Mouse (Mus musculus) hindbrain, embryonic 14.5 days (tissue): ENCODE measurements around the gene Parg. TPM values are rescaled to one million over a fixed set of nuclear protein-coding genes. Genes with fewer than 3 reads are reported as not detected.

ENCODE experiments used
- ATAC-seq: fragments of 200-750 bp; cut with Nextera tagmentation; 2 replicates; pipeline ENCODE4 v1.8.0; 2017; ENCODE audit warnings: moderate number of reproducible peaks, mild to moderate bottlenecking, moderate TSS enrichment, moderate library complexity; ENCODE audit not compliant: low FRiP score
- DNase-seq: peaks from one replicate; pipeline ENCODE4 v3.0.0-alpha.2; 2015; ENCODE audit warnings: low spot score
- H3K27ac ChIP-seq: fragments of 300-500 bp; sonication (generic); 2 replicates; pipeline ENCODE4 v1.5.1; 2014; ENCODE audit warnings: mild to moderate bottlenecking, moderate library complexity
- H3K27me3 ChIP-seq: fragments of 300-500 bp; sonication (generic); 2 replicates; pipeline ENCODE4 v1.6.1; 2014; ENCODE audit warnings: mild to moderate bottlenecking, low read length, mixed read lengths; ENCODE audit not compliant: control insufficient read depth, insufficient read depth
- H3K36me3 ChIP-seq: fragments of 300-500 bp; sonication (generic); replicated peaks from 2 replicates; pipeline ENCODE4 v1.6.1; 2014; ENCODE audit not compliant: control insufficient read depth, insufficient read depth
- H3K4me1 ChIP-seq: fragments of 300-500 bp; sonication (generic); replicated peaks from 2 replicates; pipeline ENCODE4 v1.6.1; 2014; ENCODE audit warnings: antibody characterized with exemption, low read length, mixed read lengths; ENCODE audit not compliant: control insufficient read depth, insufficient read depth
- H3K4me2 ChIP-seq: fragments of 300-500 bp; sonication (generic); replicated peaks from 2 replicates; pipeline ENCODE4 v1.6.1; 2014; ENCODE audit warnings: mild to moderate bottlenecking, moderate library complexity
- H3K4me3 ChIP-seq: fragments of 300-500 bp; sonication (generic); replicated peaks from 2 replicates; pipeline ENCODE4 v1.5.1; 2014; ENCODE audit warnings: mild to moderate bottlenecking, low read length
- H3K9ac ChIP-seq: fragments of 300-500 bp; sonication (generic); 2 replicates; pipeline ENCODE4 v1.6.1; 2014
- H3K9me3 ChIP-seq: fragments of 300-500 bp; sonication (generic); 2 replicates; pipeline ENCODE4 v1.6.1; 2016; ENCODE audit warnings: low read length; ENCODE audit not compliant: control insufficient read depth
- WGBS: fragments of 180-500 bp; shearing (Covaris S2); extraction: QIAGEN DNeasy Blood & Tissue Kit; methylation state at CpG from one replicate; pipeline ENCODE4 v1.1.7; 2014; 5-methylcytosine and 5-hydroxymethylcytosine counted together
- polyA plus RNA-seq: library from polyadenylated mRNA; unstranded; fragments of >200 nt; fragmentation: Nextera tagmentation; extraction: Ambion mirVana; gene quantifications from 2 replicates; pipeline ENCODE4 v1.2.1, GENCODE M21; 2014

Gene Parg
- 40.1 and 44.8 TPM in 2 replicates for polyA plus RNA-seq

GRCm38 (mm10) chr14:32201791-32202451, at the start of gene Parg, which contains the start of gene Timm23:
Gene Parg (plus strand): TSS chr14:32201949.
Gene Timm23 (minus strand): TSS chr14:32201898.
- under 1% methylated on average over 75 of the region's 77 CpGs for WGBS
- ATAC-seq: peak; percentile 94

GRCm38 (mm10) chr14:32152243-32152965, 49.3 kb upstream of the Parg start:
- DNase-seq: no peak
- H3K27me3 ChIP-seq: no peaks in the 10 kb centered on the region
- ATAC-seq: no peak
- no peaks in the 10 kb centered on the region for H3K4me1 ChIP-seq
- H3K4me3 ChIP-seq: no peak overlapping the region
- WGBS: 92% methylated on average over 18 of the region's 18 CpGs
- H3K27ac ChIP-seq: no peak overlapping the region
- H3K36me3 ChIP-seq: no peaks in the 10 kb centered on the region
- no peak overlapping the region for H3K9ac ChIP-seq
- H3K4me2 ChIP-seq: no peak overlapping the region
- 0 out of 2 replicates have a peak, but pooled peaks cover 6% of the 10 kb centered on the region for H3K9me3 ChIP-seq

More at GRCm38 (mm10) chr14:32201791-32202451, at the start of gene Parg, which contains the start of gene Timm23:
- peak; percentile 91 for DNase-seq
- Histone ChIP-seq H3K4me1 (peaks cover 24% of the 10 kb centered on the region), H3K9me3 (no peaks in the 10 kb centered on the region), H3K27me3 (no peaks in the 10 kb centered on the region), H3K9ac (peak within 1 kb of the TSS; percentile 93), H3K36me3 (peaks cover 24% of the 10 kb centered on the region), H3K27ac (peak within 1 kb of the TSS; percentile 52), H3K4me3 (peak within 1 kb of the TSS; percentile 100), H3K4me2 (peak within 1 kb of the TSS; percentile 93)

- Histone ChIP-seq H3K9me3 (no peaks in the 10 kb centered on the region), H3K27ac (no peak overlapping the region), H3K4me2 (no peak overlapping the region), H3K27me3 (no peaks in the 10 kb centered on the region), H3K4me1 (no peaks in the 10 kb centered on the region), H3K9ac (no peak overlapping the region), H3K4me3 (no peak overlapping the region), H3K36me3 (no peaks in the 10 kb centered on the region)
- DNase-seq (no peak), ATAC-seq (no peak)
- 97% methylated on average over 2 of the region's 2 CpGs for WGBS
These were observed 48.6 kb upstream of the Parg start for GRCm38 (mm10) chr14:32153156-32153555.

GRCm38 (mm10) chr14:32154758-32155157, 47.0 kb upstream of the Parg start:
- no peak for DNase-seq
- no peaks in the 10 kb centered on the region for H3K36me3 ChIP-seq
- 0 out of 2 replicates have a peak, but pooled peaks cover 6% of the 10 kb centered on the region for H3K4me1 ChIP-seq
- no peaks in the 10 kb centered on the region for H3K9me3 ChIP-seq
- 90% methylated on average over 6 of the region's 6 CpGs for WGBS
- no peak overlapping the region for H3K27ac ChIP-seq
- no peak for ATAC-seq
- no peak overlapping the region for H3K4me3 ChIP-seq
- H3K9ac ChIP-seq: no peak overlapping the region
- no peaks in the 10 kb centered on the region for H3K27me3 ChIP-seq
- H3K4me2 ChIP-seq: no peak overlapping the region

GRCm38 (mm10) chr14:32159150-32159670, 42.5 kb upstream of the Parg start:
- Histone ChIP-seq H3K4me3 (peak overlapping the region; percentile 86), H3K9ac (peak overlapping the region; percentile 97), H3K4me2 (peak overlapping the region; percentile 94), H3K27ac (peak overlapping the region; percentile 82), H3K4me1 (peaks cover 19% of the 10 kb centered on the region), H3K9me3 (no peaks in the 10 kb centered on the region), H3K36me3 (no peaks in the 10 kb centered on the region), H3K27me3 (no peaks in the 10 kb centered on the region)
- DNase-seq (no peak), ATAC-seq (no peak)
- WGBS: 42% methylated on average over 4 of the region's 4 CpGs

GRCm38 (mm10) chr14:32159690-32160246, 42.0 kb upstream of the Parg start, which contains the start of gene Ncoa4:
Gene Ncoa4 (plus strand): TSS chr14:32159865.
- H3K27ac ChIP-seq: peak within 1 kb of the TSS; percentile 82
- DNase-seq: peak; percentile 100

GRCm38 (mm10) chr14:32160563-32160962, 41.2 kb upstream of the Parg start:
- WGBS: 46% methylated on average over 7 of the region's 7 CpGs

More at GRCm38 (mm10) chr14:32159690-32160246, 42.0 kb upstream of the Parg start, which contains the start of gene Ncoa4:
- peak; percentile 97 for ATAC-seq
- peak within 1 kb of the TSS; percentile 94 for H3K4me2 ChIP-seq
- H3K4me1 ChIP-seq: peaks cover 19% of the 10 kb centered on the region
- WGBS: under 1% methylated on average over 40 of the region's 40 CpGs
- peak within 1 kb of the TSS; percentile 86 for H3K4me3 ChIP-seq
- H3K9ac ChIP-seq: peak within 1 kb of the TSS; percentile 97
- no peaks in the 10 kb centered on the region for H3K9me3 ChIP-seq
- no peaks in the 10 kb centered on the region for H3K27me3 ChIP-seq
- H3K36me3 ChIP-seq: no peaks in the 10 kb centered on the region

GRCm38 (mm10) chr14:32161090-32161885, 40.5 kb upstream of the Parg start:
- H3K9me3 ChIP-seq: no peaks in the 10 kb centered on the region
- no peak overlapping the region for H3K4me3 ChIP-seq
- no peaks in the 10 kb centered on the region for H3K27me3 ChIP-seq
- DNase-seq (no peak), ATAC-seq (no peak)
- H3K4me1 ChIP-seq: peaks cover 30% of the 10 kb centered on the region
- 93% methylated on average over 12 of the region's 12 CpGs for WGBS
- peak overlapping the region; percentile 97; the same call in 1 of the 2 replicates for H3K9ac ChIP-seq
- H3K36me3 ChIP-seq: no peaks in the 10 kb centered on the region
- peak overlapping the region; percentile 94 for H3K4me2 ChIP-seq
- H3K27ac ChIP-seq: no peak overlapping the region

More at GRCm38 (mm10) chr14:32160563-32160962, 41.2 kb upstream of the Parg start:
- Histone ChIP-seq H3K9ac (peak overlapping the region; percentile 97), H3K4me1 (peaks cover 27% of the 10 kb centered on the region), H3K36me3 (no peaks in the 10 kb centered on the region), H3K27me3 (no peaks in the 10 kb centered on the region), H3K27ac (peak overlapping the region; percentile 82), H3K9me3 (no peaks in the 10 kb centered on the region), H3K4me3 (peak overlapping the region; percentile 86), H3K4me2 (peak overlapping the region; percentile 94)
- ATAC-seq (no peak), DNase-seq (no peak)
